Mouse (Mus musculus) ovary, postnatal 36 days (tissue): ENCODE data around the gene Pou3f1.
"Not testable (repeated sequence)": the region's sequence is repeated elsewhere in the genome, so short reads cannot be mapped to it uniquely, and the experiment has no call there.

Source experiments
- DNase-seq: peaks from one replicate; pipeline ENCODE4 v3.0.0; 2022; ENCODE audit warnings: low spot score, mixed read lengths

The Pou3f1 gene

GRCm38 (mm10) chr4:124685897-124686402, 29.3 kb downstream of the Pou3f1 start:
- no peak for DNase-seq

DNA sequence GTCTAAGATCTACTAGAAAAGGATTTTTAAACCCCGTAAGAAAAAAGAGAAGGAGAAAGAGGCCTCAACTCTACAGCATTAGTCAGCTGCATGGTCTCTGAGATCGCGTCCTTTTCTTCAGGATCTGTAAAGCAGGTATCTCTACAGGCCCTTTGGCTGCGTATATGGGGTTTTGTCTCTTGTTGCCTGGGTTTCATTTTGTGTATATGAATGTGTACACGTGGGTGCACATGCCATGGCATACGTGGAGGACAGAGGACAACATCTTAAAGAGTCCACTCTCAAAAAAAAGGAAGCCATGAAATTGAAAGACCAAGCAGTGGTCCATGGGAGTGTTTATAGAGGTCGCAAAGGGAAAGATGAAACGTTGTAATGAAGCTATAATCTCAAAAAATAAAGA, 34.8 kb downstream of the Pou3f1 start:
- DNase-seq = no peak

DNA sequence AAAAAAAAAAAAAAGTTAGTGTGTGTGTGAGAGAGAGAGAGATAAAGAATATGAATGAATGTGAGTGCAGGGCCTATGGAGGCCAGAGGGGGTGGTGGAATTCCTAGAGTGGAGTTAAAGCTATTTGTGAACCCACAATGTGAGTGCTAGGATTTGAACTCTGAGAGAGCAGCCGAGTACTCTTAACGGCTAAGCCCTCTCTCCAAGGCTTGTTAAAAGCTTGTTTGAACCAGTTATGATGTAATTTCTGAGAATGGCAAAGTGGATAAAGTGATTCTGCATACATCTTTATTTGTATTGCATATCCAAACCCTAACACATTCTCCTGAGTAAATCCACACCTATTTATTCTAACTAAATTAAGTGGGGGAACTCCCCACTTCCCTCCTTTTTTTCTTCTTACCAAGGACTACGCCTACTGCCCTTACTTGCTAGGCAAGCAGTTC, 35.8 kb downstream of the Pou3f1 start:
- DNase-seq = no peak

DNA sequence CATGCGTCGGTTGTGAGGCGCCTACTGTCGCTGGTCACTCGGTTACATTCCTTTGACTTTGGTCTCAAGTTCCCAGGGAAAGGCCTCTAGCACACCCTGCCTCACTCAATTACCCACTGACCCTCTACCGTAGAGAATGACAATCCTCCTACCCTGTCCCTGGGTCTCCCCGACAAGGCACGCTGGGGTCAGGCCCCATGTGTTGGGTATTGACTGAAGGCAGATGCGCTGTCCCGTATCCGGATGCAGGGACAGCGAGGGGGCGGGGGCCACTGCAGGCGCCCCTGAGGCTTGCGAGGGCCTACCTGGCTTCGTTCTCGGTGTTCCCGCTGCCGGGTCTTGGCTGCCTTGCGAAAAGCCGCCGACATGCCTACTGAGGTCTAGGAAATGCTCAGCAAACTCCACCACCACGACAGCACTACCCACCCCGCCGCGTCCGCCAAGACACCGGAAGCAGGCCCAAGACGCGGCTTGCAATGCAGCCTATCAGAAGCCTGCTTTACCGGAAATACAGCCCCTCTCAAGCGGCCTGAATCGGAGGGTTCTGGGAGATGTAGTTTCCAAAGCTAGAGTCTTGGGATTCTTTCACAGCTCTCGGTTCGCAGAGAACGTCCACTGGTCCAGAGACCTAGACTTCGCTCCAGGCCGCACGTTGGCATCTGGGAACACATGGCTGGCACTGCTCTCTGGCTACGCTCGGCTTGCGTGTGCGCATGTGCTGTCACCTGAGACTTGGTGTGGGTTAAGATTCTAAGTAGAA, 36.7 kb downstream of the Pou3f1 start, which contains the start of gene Utp11:
Utp11 (minus strand) TSS at position 466 of the 760 bp plus-strand sequence.
- DNase-seq = peak; percentile 78

- no peak for DNase-seq
Measured at GRCm38 (mm10) chr4:124694572-124694971, 38.0 kb downstream of the Pou3f1 start.

DNA sequence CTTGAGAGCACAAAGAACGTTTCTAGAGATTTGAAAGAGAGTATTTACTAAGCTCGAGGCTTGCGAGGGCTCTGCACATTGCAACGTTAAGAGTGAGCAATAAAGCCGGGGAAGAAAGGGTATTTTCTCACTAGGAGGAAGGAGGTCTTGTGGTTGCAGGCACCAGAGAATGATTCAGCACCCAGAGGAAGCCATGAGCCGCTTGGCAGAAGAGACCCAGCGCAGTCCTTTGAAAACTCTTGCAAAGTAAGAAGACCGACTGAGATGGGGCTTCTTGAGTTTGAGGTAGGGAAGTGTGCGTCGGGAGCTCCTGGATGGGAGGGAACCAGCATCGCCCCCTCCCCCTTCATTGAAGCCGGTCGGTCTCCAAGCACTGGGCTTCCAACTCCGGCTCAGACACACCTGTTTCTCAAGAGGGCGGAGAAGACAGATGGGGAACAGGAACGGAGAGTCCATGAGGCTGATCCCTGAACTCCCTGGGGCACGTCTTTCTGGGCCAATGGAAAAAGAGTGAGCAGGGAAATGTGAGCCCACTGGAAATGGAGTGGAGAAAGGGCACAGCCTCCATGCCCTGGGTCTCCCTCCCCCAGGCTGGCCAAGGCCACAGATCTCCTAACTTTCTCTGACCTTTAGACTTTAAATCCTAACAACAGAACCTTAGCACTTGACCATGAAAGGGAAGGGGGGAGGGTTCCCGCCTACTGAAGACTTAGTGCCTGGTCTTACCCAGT, 39.3 kb downstream of the Pou3f1 start:
- no peak for DNase-seq

GRCm38 (mm10) chr4:124699791-124700190, 43.2 kb downstream of the Pou3f1 start:
- no peak for DNase-seq

GRCm38 (mm10) chr4:124700248-124700971, 43.8 kb downstream of the Pou3f1 start, which contains the start of gene Fhl3:
Fhl3 (plus strand) TSS chr4:124700701.
- peak; percentile 69 for DNase-seq

DNA sequence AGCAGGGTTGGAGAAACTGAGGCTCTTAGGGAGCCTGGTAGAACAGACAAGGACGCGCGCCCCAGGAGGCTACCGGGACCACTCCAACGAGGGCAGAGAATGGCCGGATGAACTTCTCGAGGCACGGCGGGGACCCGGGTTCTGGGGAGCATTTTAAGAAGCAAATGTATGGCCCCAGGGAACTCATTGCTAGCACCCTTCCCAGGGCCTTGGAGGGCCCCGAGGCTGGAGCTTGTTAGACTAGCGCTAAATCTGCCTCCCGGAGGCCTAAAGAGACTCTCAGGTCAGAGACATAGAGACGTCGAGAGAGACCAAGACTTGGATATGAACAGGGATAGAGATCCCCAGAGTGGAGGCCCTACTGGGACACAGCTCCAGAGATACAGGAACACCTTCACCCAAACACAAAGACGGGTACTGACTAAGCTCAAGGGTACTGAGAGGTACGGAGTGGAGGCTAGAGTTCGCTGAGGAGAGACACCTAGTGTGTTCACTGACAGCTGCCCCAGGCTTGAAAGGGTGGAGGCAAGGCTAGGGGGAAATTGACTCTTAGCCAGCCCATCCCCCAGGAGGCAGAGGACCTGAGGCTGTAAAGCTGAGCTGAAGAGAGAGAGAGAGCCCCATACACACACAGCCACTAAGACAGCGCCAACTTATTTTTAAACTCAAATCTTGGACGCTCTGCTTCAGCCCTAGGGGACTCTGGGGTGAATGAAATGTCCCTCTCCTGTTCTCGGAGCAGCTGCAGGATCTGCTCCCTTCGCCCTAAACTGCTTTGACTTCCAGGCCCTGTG, 44.6 kb downstream of the Pou3f1 start:
- DNase-seq = no peak

GRCm38 (mm10) chr4:124701916-124702315, 45.3 kb downstream of the Pou3f1 start:
- DNase-seq = no peak

DNA sequence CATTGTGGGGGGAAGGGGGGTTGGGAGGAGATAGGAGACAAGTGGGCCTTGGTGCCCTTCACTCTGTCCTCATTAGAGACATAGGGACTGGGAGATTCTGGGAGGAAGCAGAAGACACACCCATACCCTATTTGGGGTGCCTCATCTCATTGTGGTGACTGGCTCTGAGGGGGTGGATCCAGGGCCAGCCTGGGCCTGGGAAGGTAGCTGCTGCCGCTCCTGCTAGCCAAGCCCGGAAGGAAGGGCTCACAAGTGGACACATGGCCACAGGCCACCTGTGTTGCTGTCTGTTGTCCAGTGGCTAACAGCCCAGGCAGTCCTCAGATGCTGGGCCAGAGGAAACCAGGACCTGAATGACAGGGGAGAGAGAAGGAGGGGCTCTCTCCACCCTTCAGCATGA, 46.8 kb downstream of the Pou3f1 start:
- no peak for DNase-seq

DNA sequence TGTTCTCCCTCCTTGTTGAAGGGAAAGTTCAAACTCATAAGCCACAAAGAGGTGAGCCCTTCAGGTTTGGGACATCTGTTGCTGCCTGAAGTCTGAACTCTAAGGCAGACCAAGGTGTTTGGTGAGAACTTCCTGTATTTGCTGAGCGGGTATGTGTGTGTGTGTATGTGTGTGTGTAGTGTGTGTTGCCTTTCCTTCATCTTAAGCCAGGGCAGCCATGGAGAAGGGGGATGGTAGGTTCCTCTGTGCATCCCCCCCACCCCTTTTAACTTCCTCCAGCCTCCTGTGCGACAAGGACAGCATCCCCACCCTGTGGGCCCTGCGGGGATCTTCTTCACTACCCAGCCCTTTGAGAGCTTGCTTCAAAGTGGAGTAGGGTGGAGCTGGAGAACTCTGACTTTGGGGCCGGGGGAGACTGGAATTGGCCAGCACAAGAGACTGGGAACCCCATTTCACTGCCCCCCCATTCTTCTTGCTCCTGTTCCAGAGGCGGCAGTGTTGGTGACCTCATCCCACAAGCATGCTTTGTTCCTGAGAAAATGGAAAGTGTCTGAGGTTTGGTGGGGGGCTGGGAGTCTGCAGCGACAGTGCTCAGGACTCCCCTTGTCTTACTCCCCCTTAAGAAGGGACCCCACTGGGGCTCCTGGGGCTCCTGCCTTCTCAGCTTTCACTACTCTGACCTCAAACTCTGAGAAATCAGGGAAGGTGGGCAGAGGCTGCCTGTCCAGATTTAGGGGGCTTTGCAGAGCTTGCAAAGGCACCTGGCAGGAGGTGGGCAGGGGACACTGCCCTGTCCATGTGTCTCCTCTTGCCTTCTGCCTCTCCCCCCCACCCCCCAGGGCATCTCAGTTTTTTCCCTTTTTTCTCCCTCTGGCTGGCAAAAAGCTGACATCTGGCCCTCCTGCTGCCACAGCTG, 47.5 kb downstream of the Pou3f1 start:
- no peak for DNase-seq

GRCm38 (mm10) chr4:124704797-124705474, 48.3 kb downstream of the Pou3f1 start:
- DNase-seq = no peak

DNA sequence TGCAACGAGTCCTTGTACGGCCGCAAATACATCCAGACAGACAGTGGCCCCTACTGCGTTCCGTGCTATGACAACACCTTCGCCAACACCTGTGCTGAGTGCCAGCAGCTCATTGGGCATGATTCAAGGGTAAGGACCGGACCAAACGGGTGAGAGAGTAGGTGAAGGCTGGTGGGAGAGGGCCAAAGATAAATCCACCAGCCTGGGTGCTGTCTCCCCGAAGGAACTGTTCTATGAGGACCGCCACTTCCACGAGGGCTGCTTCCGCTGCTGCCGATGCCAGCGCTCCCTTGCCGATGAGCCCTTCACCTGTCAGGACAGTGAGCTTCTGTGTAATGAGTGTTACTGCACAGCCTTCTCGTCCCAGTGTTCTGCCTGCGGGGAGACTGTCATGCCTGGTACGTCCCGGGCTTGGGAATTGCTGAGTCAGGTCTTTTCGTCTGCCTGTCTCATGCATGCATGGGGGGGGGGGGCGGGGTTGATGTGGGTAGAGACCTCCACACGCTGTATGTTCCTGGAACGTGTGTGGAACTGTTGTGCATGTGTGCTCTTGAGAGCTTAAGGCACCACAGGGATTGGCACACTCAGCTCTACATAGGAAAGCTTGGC, 49.2 kb downstream of the Pou3f1 start:
- DNase-seq = no peak

GRCm38 (mm10) chr4:124707381-124708199, 51.0 kb downstream of the Pou3f1 start:
- not testable (repeated sequence) for DNase-seq

DNA sequence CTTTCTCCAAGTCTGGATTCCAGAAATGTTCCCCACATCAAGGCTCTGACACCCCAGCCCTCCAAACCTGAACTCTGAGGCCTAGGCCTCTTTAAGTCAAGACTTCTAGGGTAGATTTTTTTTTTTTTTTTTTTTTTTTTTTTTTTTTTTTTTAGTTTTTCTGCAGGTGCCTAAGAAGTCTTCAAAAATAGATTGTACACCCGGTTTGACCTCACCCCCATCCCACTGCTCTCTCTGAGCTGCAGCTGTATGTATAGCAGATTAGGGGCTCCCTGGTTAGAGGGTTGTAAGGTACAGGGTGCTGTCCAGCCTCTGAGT, 51.6 kb downstream of the Pou3f1 start:
- not testable (repeated sequence) for DNase-seq

DNA sequence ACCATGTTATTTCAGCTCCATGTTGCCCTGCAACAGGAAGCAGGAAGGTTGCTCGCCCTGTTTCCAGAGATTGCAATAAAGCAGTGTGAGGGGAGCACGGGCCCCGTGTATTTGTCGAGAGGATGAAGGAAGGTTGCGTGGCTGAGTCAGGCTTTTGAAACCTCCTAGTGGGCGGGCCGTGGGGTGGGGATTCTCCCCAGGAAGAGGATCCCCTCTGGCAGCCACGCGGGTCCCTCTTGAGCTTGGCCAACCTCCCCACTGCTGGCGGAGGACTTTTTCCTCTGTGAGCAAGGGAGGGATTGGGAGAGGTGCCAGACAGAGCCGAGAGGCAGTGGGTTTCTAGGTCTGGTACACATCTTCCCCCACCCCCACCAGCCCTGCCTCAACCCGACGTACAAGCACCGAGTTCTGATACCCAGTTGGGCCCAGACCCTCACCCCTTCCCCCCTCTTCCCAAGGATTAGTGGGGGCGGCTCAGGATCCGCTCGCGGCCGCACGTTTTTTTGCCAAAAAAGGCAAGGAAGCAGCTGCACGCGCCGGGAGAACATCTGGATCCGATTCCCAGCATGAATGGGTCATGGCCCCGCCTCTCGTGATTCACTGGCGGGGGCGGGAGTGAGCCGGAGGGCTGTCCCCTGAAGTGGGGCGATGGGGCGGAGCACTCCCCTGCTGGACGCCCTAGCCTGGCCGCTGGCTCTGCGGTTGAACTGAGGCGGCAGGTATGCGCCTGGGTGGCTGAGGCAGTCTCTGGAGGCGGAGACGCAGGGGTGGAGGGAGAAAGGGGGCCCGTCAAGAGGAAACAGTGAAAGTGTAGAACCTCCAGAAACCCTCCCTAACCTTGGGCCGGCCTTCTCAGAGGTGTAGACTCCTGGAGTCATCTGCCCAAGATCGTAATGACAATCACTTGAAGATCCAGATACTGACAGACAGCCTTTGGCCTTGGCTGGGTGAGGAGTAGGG, 52.2 kb downstream of the Pou3f1 start:
- DNase-seq = peak; percentile 90
